Mouse (Mus musculus) heart, adult 2 months (tissue): ENCODE data around the gene Ryr1.

ENCODE experiments used
- CTCF ChIP-seq: fragments of 200-600 bp; IDR thresholded peaks from 2 replicates; pipeline ENCODE4 v1.8.1; 2022; ENCODE audit warnings: antibody characterized with exemption, mild to moderate bottlenecking, moderate library complexity
- EP300 ChIP-seq: fragments of 200-500 bp; IDR thresholded peaks from 2 replicates; pipeline ENCODE4 v1.6.1; 2011; ENCODE audit warnings: low read depth, low read length, control low read depth; ENCODE audit not compliant: insufficient read depth
- POLR2A ChIP-seq: fragments of 200-500 bp; IDR thresholded peaks from 2 replicates; pipeline ENCODE4 v1.6.1; 2011; ENCODE audit warnings: mild to moderate bottlenecking, low read depth, low read length, control low read depth; ENCODE audit not compliant: insufficient read depth

DNA sequence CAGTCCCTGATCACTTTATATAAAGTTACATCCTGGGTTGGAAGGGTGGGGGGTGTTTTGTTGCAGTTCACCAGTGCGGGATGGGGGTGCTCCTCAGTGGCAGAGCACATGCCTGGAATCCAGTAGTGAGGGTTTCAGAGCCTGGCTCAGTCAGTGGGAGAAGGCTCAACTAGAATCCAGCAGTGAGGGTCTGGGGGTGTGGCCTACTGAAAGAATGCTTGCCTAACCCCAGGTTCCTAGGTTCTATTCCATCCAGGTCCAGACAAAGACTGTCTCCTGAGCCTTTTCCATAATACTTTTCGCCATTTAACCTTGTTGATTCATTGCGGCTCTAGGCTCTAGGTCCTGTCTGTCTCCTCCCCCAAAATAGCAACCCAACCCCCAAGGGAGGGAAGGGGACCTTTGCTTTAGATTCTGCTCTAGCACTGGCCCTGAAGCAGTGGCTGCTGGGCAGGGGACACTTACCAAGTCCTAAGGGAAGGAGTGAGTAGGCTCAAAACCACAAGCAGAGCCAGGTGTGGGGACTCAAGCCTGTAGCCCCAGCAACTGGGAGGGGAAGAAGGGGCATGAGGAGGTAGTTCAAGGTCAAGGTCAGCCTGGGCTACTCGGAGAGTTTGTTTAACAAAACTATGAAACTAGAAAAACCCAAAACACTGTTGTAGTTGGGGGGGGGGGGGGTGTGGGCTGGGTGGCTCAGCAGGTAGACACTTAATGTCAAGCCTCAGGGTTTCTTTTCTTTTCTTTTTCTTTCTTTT lies 158.1 kb downstream of the Ryr1 start:
- TF ChIP-seq POLR2A = no peak
- no peak for TF ChIP-seq CTCF
- no peak for TF ChIP-seq EP300
